Mouse (Mus musculus): Measurements from ENCODE around the gene Ctnnbl1.

Ctnnbl1 gene

DNA sequence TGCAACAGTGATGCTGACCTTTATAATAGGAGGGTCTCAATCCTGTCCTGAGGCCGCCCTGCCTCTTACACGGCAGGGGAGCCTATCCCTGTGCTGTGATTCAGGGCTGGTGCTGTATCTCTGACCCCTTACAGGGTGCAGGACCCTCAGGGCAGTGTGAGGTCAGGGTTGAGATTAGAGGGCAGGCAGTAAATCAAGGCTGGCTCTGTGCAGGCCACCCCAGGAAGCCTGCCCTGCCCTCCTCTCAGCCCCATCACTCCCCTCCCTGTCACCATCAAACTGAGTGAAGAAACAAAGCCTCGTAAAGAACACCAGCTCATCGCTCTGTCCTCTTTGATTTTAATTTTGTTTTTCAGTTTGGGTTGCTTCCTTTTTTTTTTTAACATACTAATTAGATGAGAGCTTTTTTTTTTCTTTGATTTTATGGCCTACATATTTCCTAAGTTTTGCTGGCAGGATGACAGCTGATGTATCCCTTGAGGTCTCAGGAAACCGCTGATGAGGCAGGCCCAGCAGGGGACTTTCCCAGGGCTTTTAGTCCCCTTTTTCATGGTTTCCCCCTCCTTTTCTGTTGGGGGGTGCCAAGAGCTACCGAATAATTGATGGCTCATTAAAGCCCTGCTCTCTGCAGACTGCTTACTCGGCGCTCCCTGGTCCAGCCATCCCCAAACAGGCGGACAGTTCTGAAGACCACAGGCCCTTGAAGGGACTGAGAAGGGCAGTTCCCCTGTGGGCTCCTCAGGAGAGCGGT is 150.2 kb downstream of the Ctnnbl1 start:
- no peak for DNase-seq

DNA sequence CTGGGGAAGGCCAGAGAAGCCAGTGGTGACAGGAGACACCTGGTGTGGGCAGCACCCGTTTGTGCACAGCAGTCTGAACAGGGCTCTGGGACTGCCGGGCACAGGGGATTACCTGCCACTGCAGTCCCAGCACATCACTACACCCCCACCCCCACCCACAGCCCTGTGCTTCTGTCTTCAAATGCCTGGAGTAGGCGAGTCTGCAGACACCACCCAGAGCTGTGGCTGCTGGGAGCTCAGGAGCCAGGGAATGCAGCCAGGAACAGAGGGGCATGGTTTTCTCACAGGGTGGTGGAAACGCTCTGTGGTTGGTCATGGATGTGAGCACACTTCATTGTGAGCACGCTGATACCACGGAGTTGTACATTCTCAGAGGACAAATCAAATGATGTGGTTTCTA is 154.0 kb downstream of the Ctnnbl1 start:
- DNase-seq = no peak

DNA sequence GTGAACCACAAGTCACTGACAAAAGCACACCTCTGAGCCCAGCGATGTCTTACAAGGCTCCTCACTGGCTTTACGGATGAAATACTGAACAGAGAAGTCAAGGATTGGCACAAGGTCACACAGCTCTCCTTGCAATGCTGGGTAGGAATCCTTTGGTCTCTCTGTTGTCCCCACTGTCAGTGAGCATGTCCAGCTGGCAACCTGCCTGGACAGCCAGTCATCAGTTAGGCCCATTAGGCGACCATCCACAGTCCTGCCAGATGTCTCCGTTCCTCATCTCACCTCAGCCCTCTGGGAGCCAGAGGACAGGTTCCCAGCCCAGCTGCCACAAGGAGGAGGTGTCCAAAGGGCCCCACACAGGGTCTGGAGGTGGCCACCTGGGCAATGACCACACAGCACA is 159.9 kb downstream of the Ctnnbl1 start:
- DNase-seq = no peak

- peak; percentile 6 to 33 for DNase-seq
These were observed 176.0 kb downstream of the Ctnnbl1 start for GRCm38 (mm10) chr2:157913204-157913636.

DNA sequence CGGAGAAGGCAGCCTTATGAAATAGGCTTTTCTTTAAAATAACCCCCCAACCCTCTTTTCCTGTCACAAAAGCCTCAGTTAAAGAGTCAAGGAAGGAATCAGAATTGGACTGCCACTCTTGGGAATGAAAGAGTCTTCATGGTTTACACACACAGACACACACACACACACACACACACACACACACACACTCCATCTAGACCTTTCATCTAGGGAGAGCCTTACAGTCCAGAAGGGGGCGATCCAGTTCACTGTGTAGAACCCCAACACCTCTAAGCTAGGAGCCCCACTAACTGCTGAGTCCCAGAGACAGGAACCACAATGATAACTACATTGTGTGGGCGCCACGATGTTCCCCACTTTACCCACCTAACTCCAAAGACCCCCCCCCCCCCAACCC is 176.5 kb downstream of the Ctnnbl1 start:
- peak; percentile 58 to 64 for DNase-seq

DNA sequence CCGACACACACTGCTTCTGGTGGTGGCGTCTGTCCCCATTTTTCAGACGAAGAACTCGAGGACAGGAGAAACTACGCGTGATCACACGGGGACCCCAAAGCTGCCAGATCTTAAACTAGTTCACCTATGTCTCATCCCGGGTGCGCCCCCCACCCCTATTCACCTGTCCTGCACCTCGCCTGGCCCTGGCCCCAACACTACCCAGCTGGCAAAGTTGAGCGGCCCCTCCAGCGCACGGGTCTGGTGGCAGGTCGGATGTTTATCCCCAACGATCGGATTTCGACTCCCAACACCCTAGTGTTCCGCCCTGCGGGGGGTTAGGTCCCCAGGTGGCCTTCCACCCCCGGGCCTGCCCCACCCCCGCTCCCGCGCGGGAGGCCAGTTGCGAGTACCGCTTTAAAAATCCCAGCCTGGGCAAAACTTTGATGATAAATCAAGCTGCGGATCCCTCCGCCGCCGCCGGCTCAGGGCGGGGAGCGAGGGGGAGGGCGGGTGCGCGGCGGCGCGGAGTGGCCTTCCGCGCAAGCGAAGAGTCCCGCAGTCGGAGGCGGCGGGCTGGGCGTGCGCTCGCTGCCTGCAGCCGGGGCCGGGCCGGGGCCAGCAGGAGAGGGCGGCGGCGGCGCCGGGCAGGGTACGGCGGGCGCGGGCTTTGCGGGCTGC is 177.0 kb downstream of the Ctnnbl1 start, which contains the start of gene Vstm2l:
Gene Vstm2l (plus strand): TSS at position 549 of the 660 bp plus-strand sequence.
- DNase-seq = peak; percentile 41 to 58

GRCm38 (mm10) chr2:157914889-157915517 is 177.8 kb downstream of the Ctnnbl1 start:
- no peak for DNase-seq

DNA sequence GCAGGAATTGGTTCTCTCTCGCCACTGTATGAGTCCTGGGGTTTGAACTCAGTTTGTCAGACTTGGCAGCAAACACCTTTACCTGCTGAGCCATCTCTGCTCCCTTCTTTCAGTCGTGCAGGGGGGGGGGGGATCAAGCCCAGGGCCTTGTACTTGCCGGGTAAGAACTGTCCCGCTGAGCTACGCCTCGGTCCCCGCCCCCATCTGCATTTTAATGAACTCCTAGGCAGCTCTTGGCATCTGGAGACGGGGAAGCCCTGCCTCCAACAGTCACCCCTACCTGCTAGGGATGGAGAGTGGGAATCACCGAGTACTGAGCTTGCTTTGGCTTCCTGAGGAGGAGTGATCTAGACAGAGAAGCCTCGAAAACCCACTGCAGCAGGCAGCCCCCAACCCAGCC is 181.3 kb downstream of the Ctnnbl1 start:
- DNase-seq = no peak

GRCm38 (mm10) chr2:157921551-157921950 is 184.3 kb downstream of the Ctnnbl1 start:
- peak; percentile 37 to 43 for DNase-seq

DNA sequence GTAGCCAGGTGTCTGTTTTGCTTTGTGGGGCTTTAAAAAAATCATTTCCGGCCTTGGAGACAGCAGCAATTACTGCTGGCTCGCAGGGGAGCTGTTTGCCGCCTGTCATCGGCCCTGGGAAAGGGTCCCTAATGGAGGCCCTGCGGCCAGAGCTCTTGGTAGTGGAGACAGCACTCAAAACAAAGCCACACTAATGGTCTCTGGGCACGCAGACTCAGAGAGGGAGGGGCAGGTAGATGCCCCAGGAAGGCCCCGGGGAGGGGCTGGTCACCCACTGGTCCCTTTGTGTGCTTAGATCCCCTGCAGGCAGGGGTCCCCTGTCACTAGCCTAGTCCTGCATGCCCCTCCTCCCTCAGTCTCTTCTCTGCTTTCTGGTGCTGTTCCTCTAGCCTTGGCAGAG is 186.2 kb downstream of the Ctnnbl1 start:
- DNase-seq = no peak

- no peak for DNase-seq
These were observed 187.3 kb downstream of the Ctnnbl1 start for GRCm38 (mm10) chr2:157924504-157924903.

DNA sequence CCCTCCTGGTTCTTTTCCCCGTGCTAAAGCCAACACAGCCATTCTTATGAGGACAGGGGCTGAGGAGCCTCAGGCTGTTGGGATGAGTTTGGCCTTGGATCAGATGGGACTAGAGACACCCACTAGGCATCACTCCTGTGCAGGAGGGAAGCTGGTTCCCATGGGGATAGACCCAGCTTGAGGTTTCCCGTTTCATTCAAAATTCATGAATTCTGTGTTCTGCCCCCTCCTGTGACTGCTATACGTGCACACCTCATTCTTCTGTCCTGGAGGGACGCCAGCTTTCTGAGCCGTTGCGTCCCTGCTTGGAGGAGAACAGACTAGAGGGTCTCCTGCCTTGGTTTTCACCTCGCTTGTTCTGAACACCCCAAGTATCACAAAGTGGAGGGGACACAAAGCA is 189.3 kb downstream of the Ctnnbl1 start:
- DNase-seq = no peak

DNA sequence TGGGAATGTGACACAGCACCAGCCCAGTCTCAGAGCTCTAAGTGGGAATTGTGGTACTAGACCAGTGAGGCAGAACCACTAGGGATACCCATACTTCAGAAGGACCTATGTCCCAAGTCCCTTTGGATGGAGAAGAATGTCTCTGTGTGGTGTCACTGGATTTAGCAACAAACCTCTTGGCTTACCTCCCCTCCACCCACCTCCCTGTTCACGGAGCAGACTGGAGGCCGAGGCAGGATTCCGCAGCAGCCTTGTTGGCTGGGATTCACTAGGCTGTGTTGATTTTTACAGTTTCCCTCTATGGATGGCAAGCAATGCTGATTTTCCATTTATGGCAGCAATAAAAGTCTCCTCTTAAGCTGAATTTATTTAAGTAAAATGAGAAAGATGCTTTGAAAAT is 189.7 kb downstream of the Ctnnbl1 start:
- no peak for DNase-seq

DNA sequence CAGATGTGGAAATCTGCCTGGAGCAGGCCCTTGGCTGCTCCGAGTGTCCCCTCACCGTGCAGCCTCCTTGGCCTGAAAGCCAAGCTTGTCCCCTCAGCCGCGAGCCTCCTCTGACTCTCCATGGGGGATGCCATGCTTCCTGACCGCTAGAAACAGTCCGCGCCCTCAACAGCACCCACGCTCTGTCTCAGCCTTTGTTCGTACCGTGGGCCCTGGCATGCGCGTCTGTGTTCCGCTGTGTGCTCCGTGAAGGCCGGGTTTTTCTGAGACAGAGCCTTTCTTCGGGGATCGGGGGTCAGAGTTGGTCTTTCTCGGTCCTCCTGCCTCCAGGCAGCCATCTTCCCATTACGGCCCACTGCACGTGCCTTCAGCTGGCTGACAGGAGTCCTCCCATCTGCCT is 190.2 kb downstream of the Ctnnbl1 start:
- DNase-seq = no peak

DNA sequence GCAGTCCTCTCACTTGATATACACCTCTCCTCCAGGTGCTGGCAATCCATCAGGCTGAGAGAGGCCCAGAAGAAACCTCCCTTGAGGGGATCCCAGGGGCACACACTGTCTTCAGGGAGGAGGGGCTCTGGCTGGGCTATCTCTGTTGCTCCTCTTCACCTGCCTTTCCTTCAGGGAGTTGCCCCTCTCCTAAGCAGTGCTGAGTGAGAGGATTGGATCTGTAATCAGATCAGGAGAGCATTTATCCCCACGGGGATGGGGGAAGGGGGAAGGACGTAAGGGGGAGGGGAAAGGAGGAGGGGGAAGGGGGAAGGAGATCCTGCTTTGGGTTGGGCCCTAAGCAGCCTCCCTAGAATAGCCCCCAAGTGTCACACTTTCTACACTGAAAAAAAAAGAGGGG is 190.6 kb downstream of the Ctnnbl1 start:
- DNase-seq = no peak

DNA sequence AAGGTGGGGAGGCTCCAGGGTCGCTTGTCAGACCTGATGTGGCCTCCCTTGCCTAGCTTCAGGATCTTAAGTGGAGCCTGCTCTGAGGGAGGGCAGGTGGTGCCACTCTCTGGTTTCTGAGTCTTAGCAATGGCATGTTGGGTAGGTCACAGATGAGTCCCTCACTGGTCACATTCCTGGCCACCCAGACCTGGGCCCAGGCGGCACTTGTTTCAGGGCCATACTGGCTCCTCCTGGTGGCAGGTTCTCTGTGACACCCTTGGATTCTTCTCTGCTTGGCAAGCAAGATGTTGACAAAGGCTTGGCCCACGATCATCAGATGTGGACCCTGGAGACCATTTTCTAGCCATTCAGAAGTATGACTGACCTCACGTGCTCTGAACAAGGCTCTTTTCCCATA is 195.5 kb downstream of the Ctnnbl1 start:
- no peak for DNase-seq

- DNase-seq = no peak
These were observed 198.4 kb downstream of the Ctnnbl1 start for GRCm38 (mm10) chr2:157935444-157936171.

DNA sequence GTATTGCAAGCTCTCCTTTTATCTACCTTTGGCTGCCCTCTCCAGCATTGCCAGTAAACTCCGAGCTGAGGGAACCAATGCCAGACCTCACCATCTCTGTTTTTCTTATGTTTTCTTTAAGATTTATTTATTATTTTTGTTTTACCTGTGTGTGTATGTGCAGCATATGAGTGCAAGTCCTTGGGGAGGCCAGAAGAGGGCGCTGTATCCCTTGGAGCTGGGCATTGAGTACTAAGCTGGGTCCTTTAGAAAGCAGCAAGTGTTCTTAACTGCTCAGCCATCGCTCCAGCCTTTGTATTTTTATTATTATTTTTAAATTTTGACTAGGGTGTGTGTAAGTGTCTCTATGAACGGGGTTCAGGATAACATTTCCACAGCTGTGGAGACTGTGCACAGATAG is 199.5 kb downstream of the Ctnnbl1 start:
- no peak for DNase-seq

DNA sequence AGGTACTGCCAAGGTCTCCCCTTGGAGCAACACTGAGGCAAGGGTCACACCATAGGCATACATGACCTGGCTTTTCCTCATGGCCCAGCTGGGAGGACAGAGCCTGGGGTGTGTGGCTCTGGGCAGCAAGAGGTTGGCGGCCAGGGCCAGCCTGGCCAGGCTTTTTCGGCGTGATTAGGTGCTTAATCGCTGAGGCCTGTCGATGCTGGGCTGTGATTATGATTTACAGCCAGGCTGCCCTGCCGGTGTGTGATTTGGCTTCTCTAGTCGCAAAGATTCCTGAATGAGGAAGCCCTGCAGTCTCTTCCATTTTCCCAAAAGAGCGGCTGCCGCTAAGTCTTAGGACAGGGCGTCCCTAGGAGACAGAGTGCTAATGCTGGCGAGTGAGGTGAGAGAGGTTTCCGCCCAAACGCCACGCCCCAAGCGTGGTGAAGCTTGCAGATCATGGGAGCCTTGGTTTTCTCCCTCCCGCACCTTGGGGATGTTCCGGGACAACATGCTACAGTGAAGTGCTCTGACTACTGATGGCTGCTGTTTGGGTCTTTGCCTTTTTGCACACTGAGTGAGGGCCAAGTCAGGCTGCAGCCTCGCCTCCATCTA is 203.5 kb downstream of the Ctnnbl1 start:
- peak; percentile 15 for DNase-seq
